Mouse (Mus musculus) right cerebral cortex, postnatal 4 days (tissue): ENCODE data around the gene Cdyl.
"Not testable (repeated sequence)": the region's sequence is repeated elsewhere in the genome, so short reads cannot be mapped to it uniquely, and the experiment has no call there.

Experiments
- DNase-seq: peaks from one replicate; pipeline ENCODE4 v3.0.0-alpha.2; 2022

Cdyl gene

GRCm38 (mm10) chr13:35807016-35807415, 147.4 kb downstream of the Cdyl start:
- DNase-seq: no peak

GRCm38 (mm10) chr13:35807525-35807924, 147.9 kb downstream of the Cdyl start:
- no peak for DNase-seq

GRCm38 (mm10) chr13:35807940-35808339, 148.3 kb downstream of the Cdyl start:
- no peak for DNase-seq

GRCm38 (mm10) chr13:35809252-35810159, 149.9 kb downstream of the Cdyl start:
- no peak for DNase-seq

GRCm38 (mm10) chr13:35810160-35810537, 150.5 kb downstream of the Cdyl start:
- DNase-seq: no peak

GRCm38 (mm10) chr13:35811361-35812190, 151.9 kb downstream of the Cdyl start:
- no peak for DNase-seq

GRCm38 (mm10) chr13:35812191-35812440, 152.5 kb downstream of the Cdyl start:
- DNase-seq: no peak

GRCm38 (mm10) chr13:35813348-35814127, 153.9 kb downstream of the Cdyl start:
- DNase-seq: no peak

- DNase-seq: no peak
Measured at GRCm38 (mm10) chr13:35815205-35815726, 155.6 kb downstream of the Cdyl start.

- no peak for DNase-seq
Measured at GRCm38 (mm10) chr13:35815782-35816368, 156.2 kb downstream of the Cdyl start.

- no peak for DNase-seq
Measured at GRCm38 (mm10) chr13:35817626-35818025, 158.0 kb downstream of the Cdyl start.

GRCm38 (mm10) chr13:35818060-35818459, 158.4 kb downstream of the Cdyl start:
- DNase-seq: no peak

- no peak for DNase-seq
Measured at GRCm38 (mm10) chr13:35821821-35822454, 162.3 kb downstream of the Cdyl start.

GRCm38 (mm10) chr13:35822795-35823194, 163.2 kb downstream of the Cdyl start:
- no peak for DNase-seq

- DNase-seq: no peak
Measured at GRCm38 (mm10) chr13:35825639-35826038, 166.0 kb downstream of the Cdyl start.

GRCm38 (mm10) chr13:35832676-35833075, 173.0 kb downstream of the Cdyl start:
- DNase-seq: no peak

- DNase-seq: no peak
Measured at GRCm38 (mm10) chr13:35833941-35834340, 174.3 kb downstream of the Cdyl start.

GRCm38 (mm10) chr13:35835669-35836068, 176.0 kb downstream of the Cdyl start:
- DNase-seq: no peak

- not testable (repeated sequence) for DNase-seq
Measured at GRCm38 (mm10) chr13:35836501-35836900, 176.9 kb downstream of the Cdyl start.

GRCm38 (mm10) chr13:35840102-35840501, 180.5 kb downstream of the Cdyl start:
- DNase-seq: no peak

- DNase-seq: no peak
Measured at GRCm38 (mm10) chr13:35843383-35843782, 183.8 kb downstream of the Cdyl start.

GRCm38 (mm10) chr13:35845306-35845705, 185.7 kb downstream of the Cdyl start:
- no peak for DNase-seq
